Mouse (Mus musculus) liver, embryonic 14.5 days (tissue): ENCODE results near the gene Abcc4. TPM values are rescaled to one million over a fixed set of nuclear protein-coding genes. Genes with fewer than 3 reads are reported as not detected.

Source experiments
- ATAC-seq: fragments of 200-750 bp; cut with Nextera tagmentation; 2 replicates; pipeline ENCODE4 v1.8.0; 2017; ENCODE audit warnings: moderate number of reproducible peaks, mild to moderate bottlenecking, moderate library complexity; ENCODE audit not compliant: insufficient read depth
- DNase-seq, 3 experiments: peaks; one replicate each; pipeline ENCODE4 v3.0.0-alpha.2; 2012 to 2013; ENCODE audit warnings: low read depth in 3 of 3, low spot score in 3 of 3
- H3K27ac ChIP-seq: fragments of 300-500 bp; sonication (generic); 2 replicates; pipeline ENCODE4 v1.5.1; 2014; ENCODE audit warnings: moderate library complexity, mild to moderate bottlenecking, control low read depth, inconsistent platforms
- H3K27me3 ChIP-seq: fragments of 300-500 bp; sonication (generic); 2 replicates; pipeline ENCODE4 v1.6.1; 2014; ENCODE audit warnings: mild to moderate bottlenecking, low read length, moderate library complexity; ENCODE audit not compliant: control insufficient read depth, insufficient read depth
- H3K36me3 ChIP-seq: fragments of 300-500 bp; sonication (generic); replicated peaks from 2 replicates; pipeline ENCODE4 v1.6.1; 2014; ENCODE audit warnings: low read depth; ENCODE audit not compliant: control insufficient read depth, insufficient read depth
- H3K4me1 ChIP-seq, 2 experiments: fragments of 200-500 bp in 1 of 2; fragments of 300-500 bp in 1 of 2; sonication (generic) in 1 of 2; replicated peaks; 2 replicates each; pipeline ENCODE4 v1.6.1; 2012 to 2014; ENCODE audit warnings: antibody characterized with exemption in 1 of 2, inconsistent platforms in 1 of 2, low read length in 1 of 2; ENCODE audit not compliant: control insufficient read depth in 2 of 2, insufficient read depth in 2 of 2
- H3K4me2 ChIP-seq: fragments of 300-500 bp; sonication (generic); 2 replicates; pipeline ENCODE4 v1.6.1; 2014; ENCODE audit warnings: low read depth, mild to moderate bottlenecking, control low read depth, moderate library complexity
- H3K4me3 ChIP-seq, 2 experiments: fragments of 200-500 bp in 1 of 2; fragments of 300-500 bp in 1 of 2; sonication (generic) in 1 of 2; 2 replicates each; pipeline ENCODE4 v1.5.1; 2012 to 2014; ENCODE audit warnings: low read depth in 2 of 2, low read length in 2 of 2, mild to moderate bottlenecking in 2 of 2, control low read depth in 1 of 2, inconsistent platforms in 1 of 2, moderate library complexity in 1 of 2; ENCODE audit not compliant: insufficient read depth in 1 of 2
- H3K9ac ChIP-seq: fragments of 300-500 bp; sonication (generic); replicated peaks from 2 replicates; pipeline ENCODE4 v1.6.1; 2014; ENCODE audit warnings: mild to moderate bottlenecking, control low read depth, moderate library complexity
- H3K9me3 ChIP-seq: fragments of 300-500 bp; sonication (generic); 2 replicates; pipeline ENCODE4 v1.6.1; 2016; ENCODE audit warnings: low read length, mixed read lengths; ENCODE audit not compliant: control insufficient read depth
- CTCF ChIP-seq: IDR thresholded peaks from 2 replicates; pipeline ENCODE4 v1.5.1; 2016; ENCODE audit warnings: antibody characterized with exemption, low read depth, control low read depth
- EP300 ChIP-seq: IDR thresholded peaks from 2 replicates; pipeline ENCODE4 v1.6.1; 2016; ENCODE audit warnings: antibody characterized with exemption, low read depth
- WGBS: fragments of 180-500 bp; shearing (Covaris S2); extraction: QIAGEN DNeasy Blood & Tissue Kit; methylation state at CpG from one replicate; pipeline ENCODE4 v1.1.7; 2014; ENCODE audit not compliant: insufficient replicate concordance; 5-methylcytosine and 5-hydroxymethylcytosine counted together
- polyA plus RNA-seq, 2 experiments: library from polyadenylated mRNA; depleted of rRNA in 1 of 2; stranded (reverse) in 1 of 2; unstranded in 1 of 2; fragments of >200 nt; fragmentation: Nextera tagmentation in 1 of 2; extraction: Ambion mirVana in 1 of 2; gene quantifications; 2 replicates each; pipeline versions ENCODE4 v1.2.1 to v1.2.3; 2012 to 2014

Abcc4 gene
- polyA plus RNA-seq, 2 experiments, result 1.4 to 1.9 TPM

DNA sequence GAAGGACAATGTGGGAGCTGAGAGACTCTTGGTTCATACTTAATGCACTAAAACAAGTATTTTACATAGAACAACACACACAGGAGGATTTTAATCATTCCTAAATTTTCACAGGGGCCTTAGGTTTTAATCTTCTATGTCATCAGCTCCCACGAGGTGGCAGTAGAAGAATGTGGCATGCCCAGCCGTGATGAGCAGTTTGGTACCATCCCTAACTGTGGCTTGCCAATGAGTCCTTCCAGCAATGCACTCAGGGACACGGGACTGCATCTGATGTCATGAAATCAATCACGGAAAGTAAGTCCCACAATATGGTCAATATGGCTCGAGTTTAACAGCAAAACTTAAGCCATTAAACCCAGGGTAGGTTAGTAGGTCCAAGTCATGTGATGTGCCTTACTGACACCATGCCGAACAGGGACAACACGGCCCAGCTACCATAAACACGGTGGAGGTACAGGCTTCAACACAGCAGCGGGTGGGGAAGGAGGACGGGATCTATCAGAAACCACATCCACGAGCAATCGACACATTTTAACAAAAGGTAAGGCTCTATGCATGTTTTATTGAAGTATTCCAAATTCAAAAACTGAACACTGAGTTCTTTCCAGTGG is 89.2 kb downstream of the Abcc4 start:
- Histone ChIP-seq H3K4me1 (no peaks in the 10 kb centered on the region), H3K4me2 (no peak overlapping the region), H3K9ac (no peak overlapping the region), H3K27me3 (no peaks in the 10 kb centered on the region), H3K4me3 (no peak overlapping the region), H3K9me3 (no peaks in the 10 kb centered on the region), H3K36me3 (no peaks in the 10 kb centered on the region), H3K27ac (no peak overlapping the region)
- no peak for TF ChIP-seq EP300
- TF ChIP-seq CTCF, result peak; percentile 77
- DNase-seq (peak in 1 of 3 experiments; percentile 14), ATAC-seq (no peak)
- 62% methylated on average over 12 of the region's 12 CpGs for WGBS

DNA sequence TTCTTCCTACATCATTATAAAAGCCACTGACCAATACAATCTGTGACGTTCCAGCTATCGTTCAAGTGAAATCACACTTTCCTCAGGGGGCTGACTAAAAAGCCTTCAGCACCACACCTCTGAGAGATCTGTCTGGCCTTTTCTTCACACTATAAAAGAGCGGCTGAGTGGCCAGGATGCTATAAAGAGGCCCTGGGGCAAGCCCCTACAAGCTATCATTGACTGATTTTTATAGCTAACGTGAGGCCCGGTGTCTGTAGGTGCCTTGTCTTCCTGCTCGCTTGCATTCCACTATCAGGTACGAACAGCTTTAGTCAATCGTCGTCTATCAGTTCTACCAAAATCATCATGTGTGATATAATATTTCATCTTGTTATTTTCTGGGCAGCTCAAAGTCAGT is 92.3 kb downstream of the Abcc4 start:
- WGBS, result 50% methylated on average over 9 of the region's 9 CpGs
- no peak overlapping the region for H3K27ac ChIP-seq
- H3K9ac ChIP-seq, result no peak overlapping the region

DNA sequence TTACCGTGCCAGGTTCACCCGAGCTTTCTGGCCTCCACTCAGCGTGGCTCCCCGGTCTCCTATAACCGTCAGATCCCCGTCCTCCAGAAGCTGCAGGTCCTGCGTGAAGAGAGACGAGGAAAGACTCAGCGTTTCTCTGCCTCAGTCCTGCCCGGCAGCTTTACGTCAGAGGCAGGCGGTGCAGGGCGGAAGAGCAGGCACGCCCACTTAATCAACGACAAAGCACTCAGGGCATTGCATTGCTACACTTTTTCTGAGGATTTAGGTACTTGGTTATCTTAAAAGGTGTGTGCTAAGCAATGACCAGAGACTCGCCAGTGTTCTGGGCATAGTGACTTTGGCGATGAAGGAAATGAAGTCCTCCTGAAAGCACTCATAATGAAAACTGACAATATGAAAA is 94.3 kb downstream of the Abcc4 start:
- no peak overlapping the region for H3K4me3 ChIP-seq
- no peaks in the 10 kb centered on the region for H3K27me3 ChIP-seq
- DNase-seq (no peak), ATAC-seq (no peak)
- no peaks in the 10 kb centered on the region for H3K36me3 ChIP-seq
- TF ChIP-seq EP300 (no peak), CTCF (no peak)
- no peaks in the 10 kb centered on the region for H3K4me1 ChIP-seq
- no peaks in the 10 kb centered on the region for H3K9me3 ChIP-seq
- 67% methylated on average over 17 of the region's 17 CpGs for WGBS
- no peak overlapping the region for H3K4me2 ChIP-seq
- H3K27ac ChIP-seq, result no peak overlapping the region
- H3K9ac ChIP-seq, result no peak overlapping the region

More for the DNA sequence above, 92.3 kb downstream of the Abcc4 start:
- Histone ChIP-seq H3K9me3 (no peaks in the 10 kb centered on the region), H3K36me3 (no peaks in the 10 kb centered on the region), H3K27me3 (no peaks in the 10 kb centered on the region), H3K4me2 (no peak overlapping the region), H3K4me1 (no peaks in the 10 kb centered on the region), H3K4me3 (no peak overlapping the region)
- DNase-seq (no peak), ATAC-seq (no peak)
- TF ChIP-seq EP300 (no peak), CTCF (no peak)

DNA sequence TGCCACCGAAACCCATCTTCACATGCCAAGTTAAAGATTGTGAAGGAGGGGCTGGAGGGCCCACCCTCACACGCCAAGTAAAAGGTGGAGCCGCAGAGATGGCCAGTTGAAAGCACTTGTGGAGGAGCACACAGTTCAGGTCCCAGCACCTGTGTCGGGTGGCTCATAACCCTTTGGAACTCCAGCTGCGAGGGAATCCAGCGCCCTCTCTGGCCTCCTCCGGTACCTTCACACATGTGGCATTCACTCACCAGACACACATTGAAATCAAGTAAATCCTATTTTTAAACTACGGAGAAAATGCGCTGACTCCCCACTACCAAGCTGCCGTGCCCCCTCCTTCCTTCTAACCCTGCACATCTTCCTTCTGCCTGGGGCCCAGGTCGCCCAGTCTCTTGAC is 95.2 kb downstream of the Abcc4 start:
- Histone ChIP-seq H3K27me3 (no peaks in the 10 kb centered on the region), H3K27ac (no peak overlapping the region), H3K4me2 (no peak overlapping the region), H3K4me3 (no peak overlapping the region), H3K4me1 (no peaks in the 10 kb centered on the region), H3K9me3 (no peaks in the 10 kb centered on the region), H3K36me3 (no peaks in the 10 kb centered on the region), H3K9ac (no peak overlapping the region)
- ATAC-seq, result no peak
- WGBS, result 87% methylated on average over 11 of the region's 11 CpGs
- TF ChIP-seq EP300 (no peak), CTCF (no peak)
- DNase-seq, result no peak

DNA sequence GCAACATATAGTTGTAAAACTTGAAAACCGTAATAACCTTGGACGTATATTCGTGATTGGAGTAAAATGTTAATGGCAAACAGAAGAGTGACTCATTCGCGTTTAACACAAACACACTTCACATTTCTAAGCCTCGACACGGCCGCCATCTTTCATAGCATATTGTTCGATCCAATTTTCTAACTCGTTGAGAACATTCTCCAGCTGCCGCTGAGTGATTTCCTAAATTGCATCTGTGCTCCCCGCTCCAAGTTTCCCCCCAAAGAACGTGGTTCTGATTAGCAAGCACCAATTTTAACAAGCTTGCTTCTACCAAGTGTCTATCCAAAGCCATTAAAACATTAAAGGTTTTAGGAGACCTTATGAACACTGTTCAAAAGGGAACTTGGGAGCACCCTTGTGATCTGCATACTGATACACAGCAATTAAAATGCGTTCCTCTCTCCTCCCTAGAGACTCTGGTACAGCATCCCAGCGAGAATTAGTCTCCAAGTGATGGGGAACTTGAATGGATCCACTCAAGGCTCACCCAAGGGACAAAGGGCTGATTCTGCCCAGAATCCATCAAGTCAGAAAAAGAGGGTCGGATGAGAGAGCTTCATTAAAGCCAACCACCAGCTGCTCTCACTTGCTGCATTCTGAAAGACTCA is 97.1 kb downstream of the Abcc4 start:
- DNase-seq (no peak), ATAC-seq (no peak)
- Histone ChIP-seq H3K9ac (no peak overlapping the region), H3K4me2 (no peak overlapping the region), H3K27me3 (no peaks in the 10 kb centered on the region), H3K4me3 (no peak overlapping the region), H3K27ac (no peak overlapping the region), H3K36me3 (no peaks in the 10 kb centered on the region), H3K4me1 (no peaks in the 10 kb centered on the region), H3K9me3 (no peaks in the 10 kb centered on the region)
- TF ChIP-seq CTCF (no peak), EP300 (no peak)
- 80% methylated on average over 16 of the region's 16 CpGs for WGBS
